Mouse (Mus musculus): ENCODE data around the gene Cd7.
"Not testable (repeated sequence)": the region's sequence is repeated elsewhere in the genome, so short reads cannot be mapped to it uniquely, and the experiment has no call there.

The Cd7 gene

DNA sequence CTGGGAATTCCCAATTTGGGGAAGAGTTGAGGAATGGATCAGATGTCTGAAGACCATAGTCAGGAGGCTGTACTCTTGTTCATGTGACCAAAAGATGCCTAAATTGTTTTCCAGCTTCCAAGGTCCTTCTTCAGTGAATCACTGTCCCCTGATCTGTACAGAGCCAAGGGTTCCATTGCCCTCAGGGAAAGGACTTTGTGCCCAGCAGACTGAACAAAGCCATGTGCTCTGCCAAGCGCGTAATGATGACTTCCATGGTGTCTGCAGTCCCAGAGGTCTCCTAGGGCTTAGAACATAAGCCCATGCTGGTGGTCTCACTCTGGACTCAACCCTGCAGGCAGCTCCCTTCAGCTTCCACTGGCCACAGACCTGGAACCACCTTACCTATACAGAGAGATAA lies 28.7 kb upstream of the Cd7 start:
- H3K9me3 ChIP-seq (ENCODE audit: low read length), result peaks cover 28% of the 10 kb centered on the region
- H3K27me3 ChIP-seq (ENCODE audit: insufficient read depth, low read length), result no peaks in the 10 kb centered on the region; the same call in 1 of the 2 replicates
- no peaks in the 10 kb centered on the region for H3K4me1 ChIP-seq (replicated peaks; ENCODE audit: low read depth, low read length)
- no peak overlapping the region for H3K4me3 ChIP-seq (replicated peaks; ENCODE audit: low read length)
- TF ChIP-seq CTCF (conservative IDR thresholded peaks at IDR 0.05; ENCODE audit: low read length) (no peak), POU5F1 (IDR thresholded peaks at IDR 0.05; ENCODE audit: borderline replicate concordance, low read length) (no peak), NANOG (IDR thresholded peaks at IDR 0.05; ENCODE audit: borderline replicate concordance, low read length) (no peak)
- H3K36me3 ChIP-seq (ENCODE audit: insufficient read depth, low read length), result no peaks in the 10 kb centered on the region

DNA sequence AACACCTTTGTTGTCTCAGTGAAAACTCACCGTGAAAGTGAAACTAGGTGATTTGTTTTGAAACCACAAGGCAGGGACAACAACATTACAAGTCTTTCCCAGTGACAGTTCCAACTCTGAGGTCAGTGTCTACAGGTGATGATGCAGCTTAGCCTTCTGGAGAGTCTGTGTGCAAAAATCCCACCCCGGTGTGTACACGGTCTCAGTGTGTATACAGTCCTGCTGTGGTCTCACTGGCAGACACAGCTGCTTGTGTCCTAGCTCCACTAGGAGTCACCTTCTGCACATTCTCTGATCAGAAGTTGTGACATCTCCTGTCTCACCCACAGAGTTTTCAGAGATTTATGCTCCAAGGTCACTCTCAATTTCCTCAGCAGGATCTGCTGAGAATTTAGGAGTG lies 25.0 kb upstream of the Cd7 start:
- no peaks in the 10 kb centered on the region for H3K4me1 ChIP-seq (replicated peaks; ENCODE audit: low read depth, low read length)
- peaks cover 22% of the 10 kb centered on the region for H3K9me3 ChIP-seq (ENCODE audit: low read length)
- H3K36me3 ChIP-seq (ENCODE audit: insufficient read depth, low read length), result no peaks in the 10 kb centered on the region
- H3K27me3 ChIP-seq (ENCODE audit: insufficient read depth, low read length), result no peaks in the 10 kb centered on the region; the same call in 1 of the 2 replicates
- no peak overlapping the region for H3K4me3 ChIP-seq (replicated peaks; ENCODE audit: low read length)
- TF ChIP-seq POU5F1 (IDR thresholded peaks at IDR 0.05; ENCODE audit: borderline replicate concordance, low read length), result no peak
- TF ChIP-seq NANOG (IDR thresholded peaks at IDR 0.05; ENCODE audit: borderline replicate concordance, low read length), result no peak
- no peak for TF ChIP-seq CTCF (conservative IDR thresholded peaks at IDR 0.05; ENCODE audit: low read length)

DNA sequence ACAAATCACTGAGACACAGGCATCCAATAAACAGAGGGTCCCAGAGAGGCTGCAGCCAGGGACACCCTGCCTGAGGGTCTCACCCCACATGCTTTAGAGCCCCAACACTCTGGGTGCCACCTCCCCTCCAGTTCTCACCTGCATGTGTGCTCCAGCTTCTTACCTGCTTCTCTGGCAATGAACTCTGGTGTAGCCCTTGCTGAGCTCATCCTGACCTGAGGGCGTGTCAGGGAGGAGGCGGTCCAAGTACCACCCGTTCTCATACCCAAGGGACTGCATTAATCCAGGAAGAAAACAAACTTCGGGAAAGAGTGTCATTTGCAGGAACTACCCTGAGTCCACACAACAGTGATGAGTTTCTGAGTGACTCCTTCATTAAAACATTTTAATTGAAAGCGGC lies 24.2 kb upstream of the Cd7 start, which contains the start of gene Sectm1b:
Sectm1b (minus strand) TSS at position 191 of the 400 bp plus-strand sequence.
- no peak within 1 kb of the TSS for H3K4me3 ChIP-seq (replicated peaks; ENCODE audit: low read length)
- no peaks in the 10 kb centered on the region for H3K36me3 ChIP-seq (ENCODE audit: insufficient read depth, low read length)
- no peak for TF ChIP-seq CTCF (conservative IDR thresholded peaks at IDR 0.05; ENCODE audit: low read length)
- TF ChIP-seq POU5F1 (IDR thresholded peaks at IDR 0.05; ENCODE audit: borderline replicate concordance, low read length), result no peak
- TF ChIP-seq NANOG (IDR thresholded peaks at IDR 0.05; ENCODE audit: borderline replicate concordance, low read length), result no peak
- H3K27me3 ChIP-seq (ENCODE audit: insufficient read depth, low read length), result no peaks in the 10 kb centered on the region; the same call in 1 of the 2 replicates
- H3K4me1 ChIP-seq (replicated peaks; ENCODE audit: low read depth, low read length), result no peaks in the 10 kb centered on the region
- H3K9me3 ChIP-seq (ENCODE audit: low read length), result peaks cover 13% of the 10 kb centered on the region

DNA sequence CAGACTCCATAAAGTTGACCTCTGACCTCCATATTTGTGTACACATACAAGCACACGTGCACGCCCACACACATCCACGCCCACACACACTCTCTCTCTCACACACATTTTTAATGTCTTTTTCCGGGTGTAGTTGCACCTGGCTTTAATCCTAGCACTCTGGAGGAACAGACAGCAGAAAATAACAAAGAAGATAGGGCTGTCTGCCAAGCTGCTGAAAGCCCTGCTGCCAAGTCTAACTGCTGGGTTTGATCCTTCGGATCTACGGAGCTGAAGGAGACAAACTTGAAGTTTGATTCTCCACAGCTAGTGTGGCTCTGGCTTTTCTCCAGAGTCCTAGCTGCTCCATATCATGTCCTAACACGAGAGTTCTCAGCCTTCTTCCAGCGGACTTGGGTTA lies 22.4 kb upstream of the Cd7 start:
- H3K36me3 ChIP-seq (ENCODE audit: insufficient read depth, low read length), result no peaks in the 10 kb centered on the region
- no peak overlapping the region for H3K4me3 ChIP-seq (replicated peaks; ENCODE audit: low read length)
- H3K9me3 ChIP-seq (ENCODE audit: low read length), result 0 out of 2 replicates have a peak, but pooled peaks cover 1% of the 10 kb centered on the region
- H3K27me3 ChIP-seq (ENCODE audit: insufficient read depth, low read length), result no peaks in the 10 kb centered on the region; the same call in 1 of the 2 replicates
- TF ChIP-seq POU5F1 (IDR thresholded peaks at IDR 0.05; ENCODE audit: borderline replicate concordance, low read length) (no peak), NANOG (IDR thresholded peaks at IDR 0.05; ENCODE audit: borderline replicate concordance, low read length) (no peak), CTCF (conservative IDR thresholded peaks at IDR 0.05; ENCODE audit: low read length) (no peak)
- no peaks in the 10 kb centered on the region for H3K4me1 ChIP-seq (replicated peaks; ENCODE audit: low read depth, low read length)

DNA sequence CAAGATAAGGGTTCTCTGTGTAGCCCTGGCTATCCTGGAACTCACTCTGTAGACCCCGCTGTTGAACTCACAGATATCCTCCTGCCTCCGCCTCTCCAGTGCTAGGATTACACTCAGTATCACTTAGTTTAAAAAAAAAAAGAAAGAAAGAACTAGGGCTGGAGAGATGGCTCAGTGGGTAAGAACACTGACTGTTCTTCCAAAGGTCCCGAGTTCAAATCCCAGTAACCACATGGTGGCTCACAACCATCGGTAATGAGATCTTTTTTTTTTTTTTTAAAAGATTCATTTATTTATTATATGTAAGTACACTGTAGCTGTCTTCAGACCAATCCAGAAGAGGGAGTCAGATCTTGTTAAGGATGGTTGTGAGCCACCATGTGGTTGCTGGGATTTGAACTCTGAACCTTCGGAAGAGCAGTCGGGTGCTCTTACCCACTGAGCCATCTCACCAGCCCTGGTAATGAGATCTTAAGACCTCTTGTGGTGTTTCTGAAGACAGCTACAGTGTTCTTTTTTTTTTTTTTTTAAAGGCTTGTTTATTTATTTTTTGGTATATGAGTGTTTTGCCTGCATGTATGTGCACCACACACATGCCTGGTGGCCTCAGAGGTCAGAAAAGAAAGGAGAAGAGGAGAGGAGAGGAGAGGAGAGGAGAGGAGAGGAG lies 21.3 kb upstream of the Cd7 start:
- not testable (repeated sequence) for H3K9me3 ChIP-seq (ENCODE audit: low read length); H3K36me3 ChIP-seq (ENCODE audit: insufficient read depth, low read length); H3K4me3 ChIP-seq (replicated peaks; ENCODE audit: low read length); H3K4me1 ChIP-seq (replicated peaks; ENCODE audit: low read depth, low read length); H3K27me3 ChIP-seq (ENCODE audit: insufficient read depth, low read length)

DNA sequence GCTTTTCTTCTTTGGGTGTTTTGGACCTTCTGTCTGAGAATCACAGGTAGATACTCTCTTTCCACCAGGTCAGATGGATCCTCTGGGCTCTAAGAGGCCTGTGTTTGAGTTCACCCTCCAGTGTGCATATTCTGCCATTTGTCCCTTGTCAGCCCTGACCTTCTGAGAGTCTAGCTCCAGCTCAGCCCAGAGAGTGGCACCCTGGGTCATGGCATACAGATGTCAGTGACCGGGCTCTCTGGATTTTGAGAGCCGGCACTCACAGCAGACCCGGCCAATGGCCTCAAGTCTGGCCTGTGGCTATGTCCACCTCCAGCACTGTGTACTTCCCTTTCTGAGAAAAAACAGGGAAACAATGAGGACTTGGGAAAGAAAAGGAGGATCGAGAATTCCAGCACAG lies 20.3 kb upstream of the Cd7 start:
- Histone ChIP-seq H3K4me3 (replicated peaks; ENCODE audit: low read length) (no peak overlapping the region), H3K27me3 (ENCODE audit: insufficient read depth, low read length) (peaks cover 6% of the 10 kb centered on the region), H3K4me1 (replicated peaks; ENCODE audit: low read depth, low read length) (no peaks in the 10 kb centered on the region), H3K36me3 (ENCODE audit: insufficient read depth, low read length) (no peaks in the 10 kb centered on the region), H3K9me3 (ENCODE audit: low read length) (no peaks in the 10 kb centered on the region)
- TF ChIP-seq POU5F1 (IDR thresholded peaks at IDR 0.05; ENCODE audit: borderline replicate concordance, low read length), result no peak
- no peak for TF ChIP-seq NANOG (IDR thresholded peaks at IDR 0.05; ENCODE audit: borderline replicate concordance, low read length)
- no peak for TF ChIP-seq CTCF (conservative IDR thresholded peaks at IDR 0.05; ENCODE audit: low read length)

DNA sequence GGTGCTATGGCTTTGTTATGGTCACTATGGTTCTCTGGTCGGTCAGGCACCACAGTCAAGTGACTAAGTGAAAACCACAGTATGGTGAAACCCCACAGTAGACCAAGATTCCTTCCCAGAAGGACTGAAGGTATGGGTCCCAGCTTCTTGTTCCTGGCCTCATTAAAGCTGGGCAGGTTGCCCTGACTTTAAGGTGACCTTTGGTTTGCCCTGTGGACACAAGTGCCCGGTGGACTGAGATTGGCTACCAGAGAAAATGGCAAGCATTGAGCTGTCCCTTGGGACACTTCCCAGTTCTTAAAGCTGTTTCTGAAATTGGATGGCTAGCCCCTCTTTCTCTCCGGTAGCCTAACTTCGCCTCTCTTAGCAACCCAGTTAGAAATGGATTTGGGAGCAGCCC lies 19.7 kb upstream of the Cd7 start:
- Histone ChIP-seq H3K9me3 (ENCODE audit: low read length) (no peaks in the 10 kb centered on the region), H3K36me3 (ENCODE audit: insufficient read depth, low read length) (no peaks in the 10 kb centered on the region)
- TF ChIP-seq POU5F1 (IDR thresholded peaks at IDR 0.05; ENCODE audit: borderline replicate concordance, low read length), result no peak

DNA sequence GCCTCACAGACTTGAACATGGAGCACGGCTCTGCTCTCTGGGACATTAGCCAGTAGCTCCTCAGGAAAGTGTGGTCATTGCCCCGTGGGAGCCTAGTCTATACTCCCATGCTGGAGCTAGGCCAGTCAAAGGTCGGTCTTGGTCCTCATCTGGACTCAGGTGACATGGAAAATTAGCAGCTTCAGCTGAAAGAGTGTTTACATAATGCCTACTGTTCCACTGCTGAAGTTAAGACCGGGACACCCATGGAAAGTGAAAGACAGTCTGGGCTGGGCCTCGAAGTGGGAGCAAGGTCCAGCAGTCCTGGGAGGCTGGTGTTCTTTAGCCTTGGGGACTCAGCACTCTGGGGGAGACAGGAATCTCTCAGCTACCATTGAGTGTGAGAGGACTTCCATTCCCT lies 18.9 kb upstream of the Cd7 start:
- Histone ChIP-seq H3K36me3 (ENCODE audit: insufficient read depth, low read length) (no peaks in the 10 kb centered on the region), H3K4me1 (replicated peaks; ENCODE audit: low read depth, low read length) (no peaks in the 10 kb centered on the region), H3K4me3 (replicated peaks; ENCODE audit: low read length) (no peak overlapping the region), H3K9me3 (ENCODE audit: low read length) (no peaks in the 10 kb centered on the region), H3K27me3 (ENCODE audit: insufficient read depth, low read length) (peaks cover 11% of the 10 kb centered on the region)
- TF ChIP-seq NANOG (IDR thresholded peaks at IDR 0.05; ENCODE audit: borderline replicate concordance, low read length) (no peak), CTCF (conservative IDR thresholded peaks at IDR 0.05; ENCODE audit: low read length) (no peak), POU5F1 (IDR thresholded peaks at IDR 0.05; ENCODE audit: borderline replicate concordance, low read length) (no peak)

More for the DNA sequence above, 19.7 kb upstream of the Cd7 start:
- H3K4me1 ChIP-seq (replicated peaks; ENCODE audit: low read depth, low read length), result no peaks in the 10 kb centered on the region
- peaks cover 11% of the 10 kb centered on the region for H3K27me3 ChIP-seq (ENCODE audit: insufficient read depth, low read length)
- no peak overlapping the region for H3K4me3 ChIP-seq (replicated peaks; ENCODE audit: low read length)

DNA sequence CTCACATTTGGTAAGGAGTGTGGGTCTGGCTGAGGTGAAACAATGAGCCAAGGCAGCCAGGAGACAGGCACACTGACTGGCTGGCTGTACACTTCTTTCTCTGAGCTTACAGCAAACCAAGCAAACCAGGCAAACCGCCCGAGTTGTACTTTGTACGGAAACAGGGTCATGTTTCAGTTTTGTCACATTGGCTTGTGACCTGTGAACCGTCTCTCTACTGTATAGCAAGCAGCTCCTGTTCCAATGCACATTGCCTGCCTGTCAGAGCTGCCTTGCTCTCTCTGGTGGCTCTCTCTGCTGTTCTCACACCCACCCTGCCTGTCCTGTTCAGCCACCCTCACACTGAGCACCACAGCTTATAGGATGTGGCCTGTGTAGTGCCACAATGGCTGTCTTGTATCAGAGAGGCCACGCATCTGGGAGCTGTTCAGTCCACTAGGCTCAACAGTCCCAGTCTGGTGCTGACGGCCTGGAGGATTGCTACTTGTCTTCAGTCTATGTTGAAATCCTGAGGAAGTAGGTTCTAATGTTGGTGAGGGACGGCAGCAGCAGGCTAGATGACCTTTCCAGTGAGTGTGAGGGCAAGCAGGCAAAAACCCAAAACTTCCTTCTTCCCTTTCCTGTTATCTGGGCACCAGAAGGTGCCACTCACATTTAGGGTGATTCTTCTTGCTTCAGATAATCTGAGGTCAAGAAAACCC lies 17.5 kb upstream of the Cd7 start:
- Histone ChIP-seq H3K9me3 (ENCODE audit: low read length) (no peaks in the 10 kb centered on the region), H3K4me3 (replicated peaks; ENCODE audit: low read length) (no peak overlapping the region), H3K27me3 (ENCODE audit: insufficient read depth, low read length) (peaks cover 11% of the 10 kb centered on the region), H3K4me1 (replicated peaks; ENCODE audit: low read depth, low read length) (no peaks in the 10 kb centered on the region), H3K36me3 (ENCODE audit: insufficient read depth, low read length) (no peaks in the 10 kb centered on the region)
- TF ChIP-seq CTCF (conservative IDR thresholded peaks at IDR 0.05; ENCODE audit: low read length) (no peak), POU5F1 (IDR thresholded peaks at IDR 0.05; ENCODE audit: borderline replicate concordance, low read length) (no peak), NANOG (IDR thresholded peaks at IDR 0.05; ENCODE audit: borderline replicate concordance, low read length) (no peak)
